Mouse (Mus musculus): ENCODE data around the gene Slc17a1.

GRCm38 (mm10) chr13:23911335-23911734 lies 43.8 kb downstream of the Slc17a1 start:
- TF ChIP-seq CTCF (IDR thresholded peaks at IDR 0.05; ENCODE audit: borderline replicate concordance, control insufficient read depth, extremely low read depth, insufficient read depth, low read length, poor library complexity) (no peak), POLR2A (IDR thresholded peaks at IDR 0.05; ENCODE audit: control insufficient read depth, extremely low read depth, insufficient read depth, low read length, poor library complexity) (no peak)

Measured in thymus, adult 2 months (tissue).